Mouse (Mus musculus) splenic B cell, adult 2 months (primary cell): ENCODE data around the gene Shisa9.

ENCODE experiments used
- DNase-seq: peaks from one replicate; pipeline ENCODE4 v3.0.0-alpha.2; 2011; ENCODE audit warnings: low read depth, low spot score
- H3K27me3 ChIP-seq: 2 replicates; pipeline ENCODE4 v1.6.1; 2012; ENCODE audit warnings: mild to moderate bottlenecking, low read length, moderate library complexity, mixed read lengths; ENCODE audit not compliant: control insufficient read depth, poor library complexity, insufficient read depth, severe bottlenecking
- H3K36me3 ChIP-seq: 2 replicates; pipeline ENCODE4 v1.6.1; 2012; ENCODE audit warnings: mild to moderate bottlenecking, low read length, moderate library complexity, mixed read lengths; ENCODE audit not compliant: control insufficient read depth, poor library complexity, insufficient read depth, severe bottlenecking

The Shisa9 gene

DNA sequence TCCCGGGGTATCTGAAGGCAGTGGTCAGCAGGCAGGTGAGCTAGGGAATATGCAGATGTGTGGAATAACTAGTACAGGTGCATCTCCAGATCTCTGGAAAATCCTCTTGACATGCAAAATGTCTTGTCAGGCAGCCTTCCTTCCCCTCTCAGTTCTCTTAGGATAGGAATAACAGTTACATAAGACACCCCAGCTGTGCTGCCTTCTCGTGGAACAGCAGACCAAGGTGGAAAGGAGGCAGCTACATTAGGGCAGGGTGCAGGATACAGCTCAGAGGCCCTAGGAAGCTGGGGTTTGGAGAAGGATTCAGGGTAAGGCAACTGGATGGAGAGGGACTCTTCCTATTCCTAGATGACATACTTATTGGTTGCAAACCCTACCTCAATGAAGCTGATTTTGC, 111.5 kb downstream of the Shisa9 start:
- no peaks in the 10 kb centered on the region for H3K36me3 ChIP-seq

GRCm38 (mm10) chr16:12108436-12108835, 124.5 kb downstream of the Shisa9 start:
- H3K36me3 ChIP-seq, result no peaks in the 10 kb centered on the region
- H3K27me3 ChIP-seq, result no peaks in the 10 kb centered on the region
- DNase-seq, result no peak

More for the DNA sequence above, 111.5 kb downstream of the Shisa9 start:
- no peaks in the 10 kb centered on the region for H3K27me3 ChIP-seq
- DNase-seq, result no peak

- DNase-seq, result no peak
- Histone ChIP-seq H3K27me3 (no peaks in the 10 kb centered on the region), H3K36me3 (no peaks in the 10 kb centered on the region)
Measured at GRCm38 (mm10) chr16:12110851-12111437, 127.0 kb downstream of the Shisa9 start.

GRCm38 (mm10) chr16:12114396-12114795, 130.5 kb downstream of the Shisa9 start:
- no peak for DNase-seq
- no peaks in the 10 kb centered on the region for H3K36me3 ChIP-seq
- no peaks in the 10 kb centered on the region for H3K27me3 ChIP-seq

DNA sequence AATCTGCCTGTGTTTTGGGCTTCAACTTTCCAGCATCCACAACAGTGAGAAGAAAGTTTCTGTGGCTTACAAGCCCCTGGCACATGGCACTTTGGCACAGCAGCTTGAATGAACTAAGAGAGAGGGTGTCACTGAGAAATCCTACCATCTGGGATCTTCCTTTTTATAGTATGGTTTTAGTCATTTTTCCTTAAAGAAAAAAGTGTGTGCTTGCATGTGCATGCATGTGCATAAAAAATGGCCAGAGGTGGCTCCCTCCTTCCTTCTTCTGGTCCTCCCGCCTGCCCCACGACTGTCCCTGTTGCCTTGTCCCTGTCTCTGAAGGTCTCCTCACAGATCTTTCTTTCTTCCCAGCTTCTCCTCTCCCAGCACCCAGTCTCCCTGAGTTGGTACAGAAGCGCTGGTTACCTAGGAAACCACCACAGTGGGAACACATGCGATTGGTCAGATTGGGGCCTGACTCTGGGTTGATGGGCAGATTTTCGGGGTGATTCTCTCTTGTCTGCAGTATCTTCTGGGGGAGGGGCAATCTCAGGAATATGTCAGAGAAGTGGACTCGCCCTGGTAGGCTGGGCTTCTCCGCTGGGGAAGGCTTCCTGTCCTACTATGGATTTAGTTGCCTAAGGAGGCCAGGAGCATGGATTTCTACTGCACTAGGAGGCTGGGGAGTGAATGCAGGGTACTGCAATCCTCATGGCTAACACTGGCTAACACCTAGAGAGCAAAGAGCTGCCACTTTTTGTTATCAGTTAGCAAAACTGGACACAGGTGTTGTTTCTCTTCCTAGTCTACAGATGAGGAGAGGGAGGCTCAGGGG, 131.3 kb downstream of the Shisa9 start:
- no peak for DNase-seq
- no peaks in the 10 kb centered on the region for H3K36me3 ChIP-seq

DNA sequence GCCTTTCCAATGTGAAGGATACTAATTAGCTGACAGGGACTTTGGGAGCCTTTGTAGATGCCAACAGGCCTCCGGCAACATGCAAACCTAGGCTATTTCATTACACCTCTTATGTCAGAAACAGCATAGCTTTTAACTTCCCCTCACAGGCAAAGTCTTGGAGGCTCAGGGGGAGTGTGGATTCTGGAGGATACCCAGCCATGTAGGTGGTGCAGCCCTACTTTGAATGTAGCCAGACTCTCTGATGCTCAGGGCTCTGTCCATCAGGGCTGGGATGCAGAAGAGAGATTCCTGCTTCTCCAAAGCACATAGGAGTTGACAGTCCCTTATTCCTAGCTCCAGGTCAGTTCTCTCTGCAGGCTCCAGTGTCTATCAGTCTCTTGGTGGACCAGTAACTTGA, 133.0 kb downstream of the Shisa9 start:
- no peaks in the 10 kb centered on the region for H3K27me3 ChIP-seq
- no peak for DNase-seq
- no peaks in the 10 kb centered on the region for H3K36me3 ChIP-seq

More for the DNA sequence above, 131.3 kb downstream of the Shisa9 start:
- no peaks in the 10 kb centered on the region for H3K27me3 ChIP-seq

DNA sequence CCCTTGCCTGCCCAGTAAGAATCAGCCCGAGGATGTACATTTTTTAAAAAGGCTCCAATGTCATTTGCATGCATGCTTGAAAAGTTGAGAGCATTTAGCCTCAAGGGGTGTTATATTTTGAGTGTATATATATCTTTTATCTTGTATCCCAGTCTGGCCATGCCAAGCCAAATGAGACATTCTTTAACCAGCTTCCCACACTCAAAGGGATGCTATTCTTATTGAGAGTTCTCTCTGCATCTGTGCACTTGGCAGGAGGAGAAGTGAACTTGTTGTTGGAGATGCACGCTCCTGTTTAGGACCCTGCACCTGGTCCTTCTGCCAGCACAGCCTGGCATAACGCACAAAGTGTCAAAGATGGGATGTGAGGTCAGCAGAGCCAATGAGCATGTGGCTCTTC, 135.6 kb downstream of the Shisa9 start:
- no peaks in the 10 kb centered on the region for H3K27me3 ChIP-seq
- no peaks in the 10 kb centered on the region for H3K36me3 ChIP-seq
- DNase-seq, result no peak

DNA sequence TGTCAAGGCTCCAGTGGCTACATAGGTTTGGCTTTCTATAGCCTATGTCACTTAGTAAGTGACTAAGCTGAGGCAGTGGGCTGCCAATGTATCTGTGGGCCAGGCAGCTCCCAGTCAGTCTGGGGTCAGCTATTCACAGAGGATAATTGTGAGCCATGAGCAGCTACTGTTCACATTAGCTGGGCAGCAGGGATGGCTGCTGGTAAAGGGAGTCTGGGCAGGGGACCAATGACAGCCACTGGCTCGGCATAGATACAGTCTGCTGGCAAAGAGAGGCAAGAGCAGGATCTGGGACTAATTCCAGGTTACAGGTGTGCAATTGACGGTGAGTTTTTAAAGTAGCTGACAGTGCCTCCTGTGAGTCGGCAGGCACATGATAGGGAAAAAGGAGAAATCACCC, 145.9 kb downstream of the Shisa9 start:
- Histone ChIP-seq H3K27me3 (no peaks in the 10 kb centered on the region), H3K36me3 (no peaks in the 10 kb centered on the region)
- no peak for DNase-seq

GRCm38 (mm10) chr16:12146666-12147065, 162.8 kb downstream of the Shisa9 start:
- H3K36me3 ChIP-seq, result no peaks in the 10 kb centered on the region
- DNase-seq, result no peak
- H3K27me3 ChIP-seq, result no peaks in the 10 kb centered on the region; the same call in 1 of the 2 replicates

GRCm38 (mm10) chr16:12151986-12152385, 168.1 kb downstream of the Shisa9 start:
- Histone ChIP-seq H3K27me3 (no peaks in the 10 kb centered on the region), H3K36me3 (no peaks in the 10 kb centered on the region)
- no peak for DNase-seq

GRCm38 (mm10) chr16:12154476-12154875, 170.6 kb downstream of the Shisa9 start:
- DNase-seq, result no peak
- H3K36me3 ChIP-seq, result no peaks in the 10 kb centered on the region
- H3K27me3 ChIP-seq, result no peaks in the 10 kb centered on the region

DNA sequence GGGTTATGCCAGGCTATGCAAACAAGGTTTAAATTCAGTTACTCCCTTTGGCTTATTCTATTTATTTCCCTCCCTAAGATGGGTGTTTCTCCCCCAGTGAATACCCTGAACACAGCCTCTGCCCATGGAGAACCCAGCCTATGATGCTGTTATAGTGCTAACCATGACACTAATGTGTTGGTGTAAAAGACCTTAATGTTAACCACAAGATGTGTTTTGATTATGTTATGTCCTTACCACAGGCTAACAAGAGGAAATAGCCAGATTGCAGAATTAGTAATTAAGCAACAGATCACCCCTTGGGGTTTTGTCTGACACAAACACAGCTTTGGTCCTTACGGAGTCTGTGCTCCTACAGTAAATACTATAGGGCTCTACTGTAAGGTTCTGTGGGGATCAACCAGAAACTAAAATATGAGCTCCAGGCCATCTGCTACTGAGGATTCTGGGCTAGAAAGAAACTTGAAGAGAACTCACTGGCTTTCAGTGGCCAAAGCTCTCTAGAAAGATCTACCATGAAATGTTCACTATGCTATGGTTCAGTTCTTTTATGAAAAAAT, 189.6 kb downstream of the Shisa9 start:
- Histone ChIP-seq H3K27me3 (no peaks in the 10 kb centered on the region), H3K36me3 (no peaks in the 10 kb centered on the region)
- DNase-seq, result no peak

DNA sequence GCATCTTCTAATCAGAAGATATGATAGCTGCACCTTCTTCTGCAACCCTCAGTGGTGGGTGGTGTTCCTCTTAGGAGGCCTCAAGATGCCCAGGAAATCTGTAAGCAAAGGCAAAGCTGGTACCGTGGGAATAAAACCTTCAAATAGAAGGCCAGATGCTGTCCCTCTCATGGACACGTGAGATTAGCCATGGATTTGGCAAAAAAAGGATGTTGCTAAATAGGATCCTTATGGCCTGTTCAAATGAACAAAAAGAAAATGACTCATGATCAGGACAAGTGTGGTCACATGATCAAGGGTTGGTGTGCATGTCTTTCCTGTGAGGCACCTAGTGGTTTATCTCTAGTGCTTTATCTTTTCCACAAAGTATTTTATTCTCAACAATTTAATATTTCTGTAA, 194.1 kb downstream of the Shisa9 start:
- no peak for DNase-seq
- Histone ChIP-seq H3K36me3 (no peaks in the 10 kb centered on the region), H3K27me3 (no peaks in the 10 kb centered on the region)

GRCm38 (mm10) chr16:12189739-12190138, 205.8 kb downstream of the Shisa9 start:
- Histone ChIP-seq H3K36me3 (no peaks in the 10 kb centered on the region), H3K27me3 (no peaks in the 10 kb centered on the region)
- no peak for DNase-seq

DNA sequence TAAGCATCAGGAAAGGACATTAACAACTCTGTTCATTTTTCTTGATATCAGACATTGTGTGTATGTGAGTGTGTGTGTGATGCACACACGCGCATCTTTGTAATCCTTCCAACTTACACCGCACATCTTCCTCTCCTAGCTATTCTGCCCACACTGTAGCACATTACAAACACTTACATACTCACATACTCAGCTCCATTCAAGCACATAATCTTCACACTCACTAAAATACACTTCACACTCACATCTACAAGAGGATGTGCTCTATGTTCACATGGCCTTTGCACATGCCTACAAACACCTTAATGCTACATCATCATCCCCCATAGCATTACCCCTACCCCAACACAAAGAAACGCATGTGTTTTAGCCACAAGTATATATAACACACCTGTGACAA, 212.9 kb downstream of the Shisa9 start:
- no peak for DNase-seq
- no peaks in the 10 kb centered on the region for H3K27me3 ChIP-seq
- H3K36me3 ChIP-seq, result no peaks in the 10 kb centered on the region
